Mouse (Mus musculus) CD4-positive helper T cell, adult 2 months (primary cell): ENCODE measurements around the gene Bsx.

Experiments used
- DNase-seq: peaks from one replicate; pipeline ENCODE4 v3.0.0-alpha.2; 2012; ENCODE audit warnings: low read depth, missing footprints, low spot score

The Bsx gene

GRCm38 (mm10) chr9:40889389-40889788 lies 15.5 kb downstream of the Bsx start:
- DNase-seq, result no peak

- DNase-seq, result no peak
These were observed 18.5 kb downstream of the Bsx start for GRCm38 (mm10) chr9:40892456-40892855.

GRCm38 (mm10) chr9:40907413-40907812 lies 33.5 kb downstream of the Bsx start:
- no peak for DNase-seq

DNA sequence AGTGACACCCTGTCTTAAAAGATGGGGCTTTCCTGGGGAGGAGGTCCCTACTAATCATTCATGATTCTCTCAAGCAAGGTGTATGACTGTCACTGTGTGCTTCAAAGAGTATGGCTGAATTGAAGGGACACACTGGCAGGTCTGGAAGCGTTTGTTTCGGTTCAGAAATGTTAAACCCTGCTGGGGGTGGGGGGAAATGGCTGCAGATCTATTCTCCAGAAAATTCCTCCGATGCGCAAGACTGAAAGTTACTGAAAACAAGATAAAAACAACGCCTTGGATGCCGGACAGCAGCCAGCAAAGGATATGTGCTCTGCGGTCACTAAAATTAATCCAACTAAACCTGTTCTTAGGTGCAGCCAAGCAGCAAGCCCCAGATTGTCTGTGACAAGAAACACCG lies 34.5 kb downstream of the Bsx start:
- no peak for DNase-seq

DNA sequence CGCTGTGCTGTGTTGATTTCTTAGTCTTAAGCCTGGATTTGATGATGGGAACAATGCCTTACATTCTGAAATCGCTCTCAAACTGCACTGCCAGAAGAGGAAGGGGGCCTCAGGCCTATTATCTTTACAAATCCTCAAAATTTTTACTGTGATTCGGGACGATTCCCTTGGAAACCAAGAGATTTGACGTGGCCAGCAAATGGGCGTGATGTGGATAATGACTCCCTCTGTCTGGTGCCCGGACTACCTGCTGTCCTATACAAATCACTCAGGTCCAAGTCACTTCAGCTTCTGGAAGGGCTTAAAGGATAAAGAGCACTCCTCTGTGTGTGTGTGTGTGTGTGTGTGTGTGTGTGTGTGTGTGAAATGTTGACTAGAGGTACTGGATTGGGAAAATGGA lies 35.0 kb downstream of the Bsx start:
- no peak for DNase-seq

DNA sequence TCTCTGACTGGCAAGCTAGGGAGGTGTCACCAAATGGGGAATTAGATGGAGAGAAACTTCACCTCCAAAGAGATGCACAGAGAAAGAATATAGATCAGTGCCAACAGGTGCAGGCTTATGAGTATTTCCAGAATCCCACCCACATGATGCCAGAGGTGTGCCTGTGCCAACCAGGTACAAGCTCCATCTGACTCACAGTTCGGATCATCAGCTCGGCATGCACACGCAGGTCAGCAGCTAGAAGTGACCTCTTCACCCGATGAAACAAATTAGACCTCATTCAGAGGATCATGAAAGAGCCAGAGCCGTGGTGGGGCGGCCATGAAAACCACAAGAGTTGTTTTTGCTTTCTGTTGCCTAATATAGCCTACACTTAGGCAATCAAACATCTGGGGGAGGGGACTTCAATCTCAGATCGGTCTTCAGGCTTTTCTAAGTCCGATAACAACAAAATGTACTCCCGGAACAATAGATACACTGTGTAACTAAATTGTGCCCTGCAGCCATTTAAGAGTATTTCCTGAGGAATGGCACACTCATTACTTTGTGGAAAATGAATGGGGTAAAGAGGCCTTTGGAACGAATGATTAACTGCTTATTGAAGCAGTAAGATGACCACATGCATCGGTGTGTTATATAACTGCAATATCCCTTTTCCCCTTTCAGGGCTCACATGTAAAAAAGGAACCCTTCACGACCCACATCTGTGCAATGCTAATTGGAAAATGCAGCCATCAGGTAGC lies 44.1 kb downstream of the Bsx start:
- no peak for DNase-seq

DNA sequence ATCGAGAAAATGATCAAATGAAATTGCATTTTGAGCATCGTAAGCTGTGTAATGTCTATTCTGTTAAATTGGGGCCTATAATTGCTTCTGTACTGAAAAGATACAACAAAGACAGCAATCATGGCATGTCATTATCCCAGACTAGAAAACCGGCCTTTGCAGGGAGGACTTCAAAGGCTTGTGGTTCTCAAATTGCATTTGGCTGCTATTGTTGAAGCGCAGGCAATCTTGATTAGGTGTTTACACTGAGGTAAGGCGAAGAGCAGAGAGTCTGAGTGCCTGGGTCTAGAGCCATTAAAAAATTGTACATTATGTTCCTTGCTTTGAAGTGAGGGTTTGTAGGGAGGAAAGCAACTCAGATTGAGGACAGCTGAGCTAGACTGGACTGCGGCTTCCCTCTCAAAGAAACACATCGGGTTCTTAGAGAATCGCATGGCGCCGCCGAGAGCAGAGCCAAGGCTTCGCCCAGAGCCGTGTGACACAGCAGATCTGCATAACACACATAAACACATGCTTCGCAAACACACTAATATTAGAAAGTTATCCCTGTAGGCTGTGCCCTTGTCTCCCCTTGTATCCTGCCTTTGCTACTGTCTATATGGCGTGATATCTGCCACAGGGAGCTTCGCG lies 53.5 kb downstream of the Bsx start:
- no peak for DNase-seq
